Mouse (Mus musculus): ENCODE data around the gene Rtn3.

Gene Rtn3

DNA sequence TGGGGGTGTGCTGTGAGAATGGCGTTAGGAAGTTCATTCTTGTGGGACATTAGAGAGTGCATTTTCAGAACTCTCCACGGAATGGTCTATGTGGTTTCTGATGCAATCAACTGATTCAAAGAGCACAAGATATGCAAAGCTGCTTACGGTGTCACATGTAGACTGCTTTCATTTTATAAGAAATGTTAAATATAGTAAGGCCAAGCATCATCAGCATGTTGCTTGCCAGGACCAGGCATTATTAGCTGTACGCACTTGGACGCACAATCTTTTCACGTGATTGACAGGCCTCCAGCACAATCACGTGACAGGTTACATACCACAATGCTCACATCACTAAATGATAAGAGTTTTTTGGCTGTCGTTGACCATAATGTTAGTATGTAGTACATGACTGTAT lies 4.6 kb upstream of the Rtn3 start:
- DNase-seq (ENCODE audit: low read depth, low spot score) = no peak

GRCm38 (mm10) chr19:7484076-7484475 lies 995 bp upstream of the Rtn3 start:
- no peak for DNase-seq (ENCODE audit: low read depth, low spot score)

GRCm38 (mm10) chr19:7483512-7483882 lies 416 bp upstream of the Rtn3 start:
- DNase-seq (ENCODE audit: low read depth, low spot score) = no peak

GRCm38 (mm10) chr19:7482266-7482598 lies 849 bp downstream of the Rtn3 start:
- no peak for DNase-seq (ENCODE audit: low read depth, low spot score)

GRCm38 (mm10) chr19:7481541-7482265 lies 1.4 kb downstream of the Rtn3 start:
- no peak for DNase-seq (ENCODE audit: low read depth, low spot score)

GRCm38 (mm10) chr19:7479751-7480248 lies 3.3 kb downstream of the Rtn3 start:
- DNase-seq (ENCODE audit: low read depth, low spot score) = no peak

DNA sequence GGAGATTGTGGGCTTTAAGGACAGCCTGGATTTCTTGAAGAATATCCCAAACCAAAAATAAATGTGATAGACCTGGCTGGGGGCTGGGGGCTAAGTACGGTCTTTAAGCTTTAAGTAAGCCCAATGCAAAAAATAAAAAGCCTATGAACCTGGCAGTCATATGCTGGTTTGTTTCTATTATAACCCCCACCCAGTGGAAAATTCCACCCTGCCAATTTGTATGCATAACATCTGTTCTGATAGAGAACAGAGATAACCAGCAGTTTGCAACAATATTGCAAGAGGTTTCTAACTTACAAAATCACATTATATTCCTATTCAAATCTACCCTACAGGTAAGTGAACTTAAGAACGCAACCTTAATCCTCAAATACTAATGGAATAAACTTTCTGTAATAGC lies 12.4 kb downstream of the Rtn3 start:
- DNase-seq (ENCODE audit: low read depth, low spot score) = no peak

GRCm38 (mm10) chr19:7467915-7468314 lies 15.2 kb downstream of the Rtn3 start:
- no peak for DNase-seq (ENCODE audit: low read depth, low spot score)

GRCm38 (mm10) chr19:7459370-7459769 lies 23.7 kb downstream of the Rtn3 start:
- no peak for DNase-seq (ENCODE audit: low read depth, low spot score)

DNA sequence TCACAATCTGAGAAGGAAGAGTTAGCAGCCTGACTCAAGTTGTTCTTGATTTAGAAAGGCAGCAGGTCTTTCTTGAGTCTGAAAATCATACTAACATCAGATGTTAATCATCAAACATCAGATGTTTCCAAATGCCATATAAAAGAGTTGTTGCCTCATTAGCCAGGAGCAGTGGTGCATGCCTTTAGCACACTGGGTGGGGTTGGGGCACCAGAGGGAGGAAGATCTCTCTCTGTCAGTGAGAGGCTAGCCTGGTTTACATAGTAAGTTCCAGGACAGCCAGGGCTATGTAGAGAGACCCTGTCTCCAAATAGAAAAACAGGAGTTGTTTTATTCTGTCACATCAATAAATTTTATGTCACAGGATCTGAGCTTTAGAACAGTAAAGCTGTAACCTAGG lies 24.2 kb downstream of the Rtn3 start:
- no peak for DNase-seq (ENCODE audit: low read depth, low spot score)

GRCm38 (mm10) chr19:7456803-7457202 lies 26.3 kb downstream of the Rtn3 start:
- DNase-seq (ENCODE audit: low read depth, low spot score) = no peak

- DNase-seq (ENCODE audit: low read depth, low spot score) = no peak
These were observed 37.5 kb downstream of the Rtn3 start for GRCm38 (mm10) chr19:7445596-7445995.

GRCm38 (mm10) chr19:7445105-7445504 lies 38.0 kb downstream of the Rtn3 start:
- DNase-seq (ENCODE audit: low read depth, low spot score) = no peak

DNA sequence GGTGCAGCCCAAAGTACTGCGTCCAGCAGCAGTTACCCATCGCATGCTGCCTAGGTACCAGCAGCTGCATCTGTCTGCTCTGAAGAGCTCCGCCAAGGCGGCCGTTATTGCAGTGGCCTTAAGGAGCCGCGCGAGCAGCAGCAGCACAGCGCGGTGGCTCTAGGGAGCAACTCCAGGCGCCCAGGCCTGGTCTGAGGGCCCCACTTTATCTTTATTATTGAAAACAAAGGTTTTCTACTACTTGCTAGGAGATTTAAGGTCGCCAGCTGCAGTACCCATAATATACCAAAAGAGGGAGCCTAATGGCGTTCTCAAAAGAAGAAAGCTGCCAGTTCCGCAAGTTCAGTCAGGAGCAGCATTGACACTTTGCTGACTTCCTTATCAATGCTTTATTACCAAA lies 41.6 kb downstream of the Rtn3 start:
- DNase-seq (ENCODE audit: low read depth, low spot score) = peak; percentile 42

- DNase-seq (ENCODE audit: low read depth, low spot score) = no peak
These were observed 44.8 kb downstream of the Rtn3 start for GRCm38 (mm10) chr19:7438295-7438694.

- DNase-seq (ENCODE audit: low read depth, low spot score) = no peak
These were observed 46.8 kb downstream of the Rtn3 start for GRCm38 (mm10) chr19:7436061-7436970.

GRCm38 (mm10) chr19:7434887-7435286 lies 48.2 kb downstream of the Rtn3 start:
- no peak for DNase-seq (ENCODE audit: low read depth, low spot score)

DNA sequence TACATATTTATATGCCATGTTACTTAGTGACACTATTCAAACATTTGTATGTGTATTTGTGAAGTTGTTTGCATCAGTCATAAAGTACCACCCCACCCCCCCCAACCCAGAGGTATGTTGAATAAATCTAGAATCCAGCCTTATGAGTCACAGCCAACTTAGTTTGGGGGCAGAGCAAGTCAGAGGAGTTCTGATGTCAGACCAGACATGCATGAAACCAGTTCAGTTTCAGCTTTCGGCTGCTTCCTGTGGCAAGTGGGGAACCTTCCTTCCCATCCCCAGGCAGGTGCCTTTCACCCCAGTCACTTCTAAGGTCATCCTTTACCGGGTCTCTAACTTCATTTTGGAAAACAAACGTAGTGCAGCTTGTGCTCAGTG lies 57.7 kb downstream of the Rtn3 start:
- no peak for DNase-seq (ENCODE audit: low read depth, low spot score)

GRCm38 (mm10) chr19:7424590-7425397 lies 58.3 kb downstream of the Rtn3 start:
- no peak for DNase-seq (ENCODE audit: low read depth, low spot score)

DNA sequence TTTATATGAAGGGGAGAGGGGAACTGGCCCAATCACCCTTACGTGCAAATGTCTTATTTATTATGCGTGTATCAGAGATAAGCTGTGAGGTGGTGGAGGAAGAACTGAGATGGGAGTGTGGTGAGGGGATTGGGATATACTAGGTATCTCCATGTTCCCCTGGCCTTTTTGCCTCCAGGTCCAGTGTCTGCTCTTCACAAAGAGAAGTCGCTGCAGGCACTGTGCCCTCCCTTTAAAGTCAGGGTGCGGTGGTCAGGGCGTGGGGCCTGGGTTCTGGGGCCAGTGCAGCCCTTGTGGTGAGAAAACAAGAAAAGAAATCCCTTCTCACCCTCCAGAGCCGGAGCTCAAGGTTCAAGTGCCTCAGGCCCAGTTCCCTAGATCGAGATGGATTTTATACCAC lies 59.0 kb downstream of the Rtn3 start:
- no peak for DNase-seq (ENCODE audit: low read depth, low spot score)

DNA sequence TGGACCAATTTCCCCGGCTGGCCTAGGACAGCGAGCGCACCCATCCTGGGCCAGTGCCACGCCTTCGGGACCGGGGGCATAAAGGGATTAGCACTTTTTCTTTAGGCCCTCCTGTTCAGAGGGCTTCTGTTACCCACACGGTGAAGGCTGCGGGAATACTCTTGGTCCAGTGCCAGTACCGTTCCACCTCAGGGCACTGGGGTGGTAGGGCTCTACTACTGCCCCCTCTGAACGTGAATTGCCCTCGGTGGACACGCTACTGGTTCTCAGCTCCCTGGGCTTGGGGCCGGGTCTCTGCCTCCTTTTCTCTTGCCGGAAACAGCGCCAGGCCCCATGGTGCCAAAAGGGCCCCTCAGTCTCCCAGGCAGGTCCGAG lies 59.4 kb downstream of the Rtn3 start:
- DNase-seq (ENCODE audit: low read depth, low spot score) = no peak

DNA sequence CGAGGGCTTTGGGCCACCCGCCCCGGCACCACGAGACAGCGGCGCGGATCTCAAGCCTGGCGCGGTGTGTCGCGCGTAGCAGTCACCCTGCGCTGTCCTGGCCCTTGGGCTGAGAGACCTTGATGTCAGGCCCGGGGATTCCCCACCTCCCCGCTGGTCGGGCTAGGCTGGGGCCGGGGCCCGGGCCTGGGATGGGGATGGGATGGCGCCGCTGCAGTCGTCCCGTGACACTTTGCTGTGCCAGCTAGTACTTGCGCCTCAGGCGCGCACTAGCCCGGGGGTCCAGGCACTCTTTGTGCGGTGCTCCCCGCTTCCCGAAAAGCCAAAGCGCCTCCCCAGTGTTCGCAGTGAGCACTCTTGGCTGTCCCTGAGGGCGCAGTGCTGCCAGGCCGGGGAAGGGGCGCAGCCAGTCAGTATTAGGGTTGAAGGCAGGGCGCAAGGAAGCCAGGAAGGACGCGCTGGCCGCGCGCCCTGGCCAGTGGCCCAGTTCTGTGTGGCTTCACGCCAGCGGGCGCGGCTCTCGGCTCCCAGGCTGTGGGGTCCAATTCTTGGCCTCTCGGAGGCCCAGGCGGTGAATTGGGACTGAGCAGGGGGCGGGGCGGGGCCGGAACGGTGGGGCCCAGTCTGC lies 59.9 kb downstream of the Rtn3 start:
- peak; percentile 78 for DNase-seq (ENCODE audit: low read depth, low spot score)
